Mouse (Mus musculus): Measurements from ENCODE around the gene Dcps.

Gene Dcps

GRCm38 (mm10) chr9:35175251-35176123 lies at the start of gene Dcps:
Gene Dcps, minus strand, starts transcription at chr9:35176061.
- DNase-seq: peak; percentile 97

GRCm38 (mm10) chr9:35223466-35223865 lies 47.6 kb upstream of the Dcps start:
- no peak for DNase-seq

- DNase-seq: no peak
Measured at GRCm38 (mm10) chr9:35217963-35218362, 42.1 kb upstream of the Dcps start.

- DNase-seq: no peak
Measured at GRCm38 (mm10) chr9:35211573-35212511, 36.0 kb upstream of the Dcps start.

- DNase-seq: peak; percentile 99
Measured at GRCm38 (mm10) chr9:35210542-35211474, 34.9 kb upstream of the Dcps start, which contains the start of gene Foxred1. Gene Foxred1, minus strand, starts transcription at chr9:35211055.

GRCm38 (mm10) chr9:35204421-35204820 lies 28.6 kb upstream of the Dcps start:
- no peak for DNase-seq

GRCm38 (mm10) chr9:35203536-35203935 lies 27.7 kb upstream of the Dcps start:
- DNase-seq: no peak

GRCm38 (mm10) chr9:35200529-35201060 lies 24.7 kb upstream of the Dcps start:
- no peak for DNase-seq

GRCm38 (mm10) chr9:35199772-35200471 lies 24.1 kb upstream of the Dcps start, which contains the start of the genes Srpr and Tirap:
Gene Srpr, plus strand, starts transcription at chr9:35200175.
Gene Tirap, minus strand, starts transcription at chr9:35200291.
- peak; percentile 70 for DNase-seq

GRCm38 (mm10) chr9:35198945-35199771 lies 23.3 kb upstream of the Dcps start:
- DNase-seq: no peak

GRCm38 (mm10) chr9:35198351-35198750 lies 22.5 kb upstream of the Dcps start:
- DNase-seq: no peak

GRCm38 (mm10) chr9:35197625-35198024 lies 21.8 kb upstream of the Dcps start:
- no peak for DNase-seq

- DNase-seq: no peak
Measured at GRCm38 (mm10) chr9:35194048-35194447, 18.2 kb upstream of the Dcps start.

GRCm38 (mm10) chr9:35192983-35193542 lies 17.2 kb upstream of the Dcps start:
- DNase-seq: no peak

GRCm38 (mm10) chr9:35188700-35189099 lies 12.8 kb upstream of the Dcps start:
- peak; percentile 60 for DNase-seq

- no peak for DNase-seq
Measured at GRCm38 (mm10) chr9:35187351-35187903, 11.6 kb upstream of the Dcps start.

GRCm38 (mm10) chr9:35186430-35186829 lies 10.6 kb upstream of the Dcps start:
- DNase-seq: no peak

- no peak for DNase-seq
Measured at GRCm38 (mm10) chr9:35183359-35183758, 7.5 kb upstream of the Dcps start.

- DNase-seq: no peak
Measured at GRCm38 (mm10) chr9:35182832-35183231, 7.0 kb upstream of the Dcps start.

All from layer of hippocampus, adult 9-11 months (tissue).